Mouse (Mus musculus): ENCODE results near the gene Nodal.

DNA sequence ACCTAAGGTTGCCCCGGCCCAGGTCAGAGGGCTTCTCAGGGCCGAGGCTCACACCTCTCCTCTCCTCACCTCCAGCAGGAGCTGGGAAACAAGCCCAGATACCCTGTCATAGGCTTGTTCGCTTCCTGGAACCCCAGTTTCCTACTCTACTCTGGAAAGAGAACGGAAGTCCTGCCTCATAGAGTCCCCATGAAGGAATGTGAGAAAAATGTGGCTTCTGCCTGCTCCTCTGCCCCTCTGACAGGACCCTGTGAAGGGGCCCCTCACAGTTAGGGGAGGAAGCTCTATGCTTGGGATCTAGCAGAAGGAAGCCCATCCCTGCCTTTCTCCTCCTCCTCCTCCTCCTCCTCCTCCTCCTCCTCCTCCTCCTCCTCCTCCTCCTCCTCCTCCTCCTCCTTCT, 25.2 kb upstream of the Nodal start:
- TF ChIP-seq POLR2AphosphoS2 (IDR thresholded peaks at IDR 0.05; ENCODE audit: low read depth, low read length) (no peak), E2F4 (IDR thresholded peaks at IDR 0.05; ENCODE audit: insufficient replicate concordance, low read depth, low read length) (no peak), CTCF (conservative IDR thresholded peaks at IDR 0.05 in 1 of 2, IDR thresholded peaks at IDR 0.05 in 1 of 2; ENCODE audit: low read depth in 2 of 2, low read length in 2 of 2) (no peak), GABPA (IDR thresholded peaks at IDR 0.05; ENCODE audit: insufficient replicate concordance, low read depth, low read length) (no peak), ZMIZ1 (IDR thresholded peaks at IDR 0.05; ENCODE audit: low read depth, low read length) (no peak), ZKSCAN1 (IDR thresholded peaks at IDR 0.05; ENCODE audit: borderline replicate concordance, low read depth, low read length) (no peak), ETS1 (conservative IDR thresholded peaks at IDR 0.05; ENCODE audit: low read depth, low read length) (no peak), HCFC1 (IDR thresholded peaks at IDR 0.05; ENCODE audit: low read depth, low read length) (no peak), EP300 (IDR thresholded peaks at IDR 0.05; ENCODE audit: low read length) (no peak), ELF1 (IDR thresholded peaks at IDR 0.05; ENCODE audit: low read depth, low read length) (no peak), CHD2 (IDR thresholded peaks at IDR 0.05; ENCODE audit: low read length) (no peak), MAX (IDR thresholded peaks at IDR 0.05; ENCODE audit: low read length) (no peak), SMC3 (IDR thresholded peaks at IDR 0.05; ENCODE audit: low read depth, low read length) (no peak), USF1 (IDR thresholded peaks at IDR 0.05; ENCODE audit: low read depth, low read length) (no peak)

Measured in CH12.LX (cell line).